Mouse (Mus musculus) liver, embryonic 11.5 days (tissue): ENCODE data around the gene Dnajc17. TPM values are rescaled to one million over a fixed set of nuclear protein-coding genes. Genes with fewer than 3 reads are reported as not detected.

ENCODE experiments used
- ATAC-seq: fragments of 200-750 bp; cut with Nextera tagmentation; replicated peaks from 2 replicates; pipeline ENCODE4 v1.8.0; 2017; ENCODE audit warnings: moderate number of reproducible peaks, mild to moderate bottlenecking, moderate TSS enrichment, moderate library complexity; ENCODE audit not compliant: low FRiP score
- DNase-seq: peaks from one replicate; pipeline ENCODE4 v3.0.0-alpha.2; 2017; ENCODE audit warnings: low spot score
- H3K27ac ChIP-seq: fragments of 300-500 bp; sonication (generic); 2 replicates; pipeline ENCODE4 v1.5.1; 2014; ENCODE audit warnings: mild to moderate bottlenecking, low read depth, low read length, control low read depth
- H3K27me3 ChIP-seq: fragments of 300-500 bp; sonication (generic); replicated peaks from 2 replicates; pipeline ENCODE4 v1.6.1; 2014; ENCODE audit warnings: low read length, mixed read lengths; ENCODE audit not compliant: control insufficient read depth, insufficient read depth
- H3K36me3 ChIP-seq: fragments of 300-500 bp; sonication (generic); 2 replicates; pipeline ENCODE4 v1.6.1; 2014; ENCODE audit warnings: mild to moderate bottlenecking, low read length, moderate library complexity, mixed read lengths; ENCODE audit not compliant: control insufficient read depth, insufficient read depth
- H3K4me1 ChIP-seq: fragments of 300-500 bp; sonication (generic); replicated peaks from 2 replicates; pipeline ENCODE4 v1.6.1; 2014; ENCODE audit warnings: low read length, mixed read lengths; ENCODE audit not compliant: control insufficient read depth, insufficient read depth
- H3K4me2 ChIP-seq: fragments of 300-500 bp; sonication (generic); 2 replicates; pipeline ENCODE4 v1.6.1; 2014; ENCODE audit warnings: mild to moderate bottlenecking, control low read depth, moderate library complexity
- H3K4me3 ChIP-seq: fragments of 300-500 bp; sonication (generic); 2 replicates; pipeline ENCODE4 v1.5.1; 2014; ENCODE audit warnings: low read depth, low read length, control low read depth
- H3K9ac ChIP-seq: fragments of 300-500 bp; sonication (generic); 2 replicates; pipeline ENCODE4 v1.6.1; 2014; ENCODE audit warnings: low read depth, low read length, control low read depth
- H3K9me3 ChIP-seq: fragments of 300-500 bp; sonication (generic); 2 replicates; pipeline ENCODE4 v1.6.1; 2016; ENCODE audit warnings: low read length, inconsistent platforms, mixed read lengths; ENCODE audit not compliant: control insufficient read depth
- WGBS: fragments of 180-500 bp; shearing (Covaris S2); extraction: QIAGEN DNeasy Blood & Tissue Kit; methylation state at CpG from one replicate; pipeline ENCODE4 v1.1.7; 2014; 5-methylcytosine and 5-hydroxymethylcytosine counted together
- polyA plus RNA-seq: library from polyadenylated mRNA; unstranded; fragments of >200 nt; fragmentation: Nextera tagmentation; extraction: Ambion mirVana; gene quantifications from 2 replicates; pipeline ENCODE4 v1.2.1, GENCODE M21; 2014

The Dnajc17 gene
- polyA plus RNA-seq, 1 experiment from 2014 or later: 16.9 TPM

- peak overlapping the region; percentile 78 for H3K9ac ChIP-seq
- peak overlapping the region; percentile 68 for H3K4me2 ChIP-seq
- 20% methylated on average over 6 of the region's 6 CpGs for WGBS
- peak overlapping the region; percentile 76 for H3K4me3 ChIP-seq
- DNase-seq (no peak), ATAC-seq (no peak)
- H3K9me3 ChIP-seq: no peaks in the 10 kb centered on the region
- H3K36me3 ChIP-seq: peaks cover 10% of the 10 kb centered on the region; the same call in 1 of the 2 replicates
- peak overlapping the region; percentile 81 for H3K27ac ChIP-seq
- H3K4me1 ChIP-seq: peaks cover 5% of the 10 kb centered on the region; the same call in 1 of the 2 replicates
- H3K27me3 ChIP-seq: no peaks in the 10 kb centered on the region
These were observed 643 bp downstream of the Dnajc17 start for GRCm38 (mm10) chr2:119207961-119208343.

DNA sequence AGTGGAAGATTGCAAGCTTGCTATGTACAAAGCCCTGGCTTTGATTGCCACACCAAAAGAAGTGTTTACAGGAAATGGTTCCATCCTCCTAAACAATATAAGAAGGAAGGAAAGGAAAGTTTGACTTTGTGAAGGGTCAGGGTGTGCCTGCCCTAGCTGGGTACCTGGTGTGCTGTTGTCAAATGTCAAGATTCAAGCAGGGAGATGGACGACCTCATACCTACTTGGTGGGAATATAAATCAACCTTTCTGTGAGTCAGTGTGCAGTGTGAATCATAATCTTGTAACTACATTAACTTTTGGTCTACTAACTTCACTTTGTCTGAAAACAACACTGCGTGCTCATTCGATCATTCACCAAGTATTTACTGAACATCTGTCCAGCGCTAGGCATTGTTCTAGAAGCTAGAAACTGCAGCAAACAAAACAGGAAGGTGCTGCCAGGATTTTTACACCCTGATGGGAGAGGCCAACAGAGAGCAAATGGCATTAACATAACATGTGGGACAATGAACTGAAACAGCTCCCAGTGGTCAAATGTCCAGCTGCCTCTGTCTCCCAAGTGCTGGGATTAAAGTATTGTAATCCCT is 4.6 kb downstream of the Dnajc17 start:
- H3K4me3 ChIP-seq: no peak overlapping the region
- no peaks in the 10 kb centered on the region for H3K36me3 ChIP-seq
- WGBS: 76% methylated on average over 4 of the region's 4 CpGs
- no peaks in the 10 kb centered on the region for H3K27me3 ChIP-seq
- no peak overlapping the region for H3K9ac ChIP-seq
- no peaks in the 10 kb centered on the region for H3K4me1 ChIP-seq
- H3K27ac ChIP-seq: no peak overlapping the region
- ATAC-seq (no peak), DNase-seq (no peak)
- H3K9me3 ChIP-seq: no peaks in the 10 kb centered on the region
- H3K4me2 ChIP-seq: no peak overlapping the region

- Histone ChIP-seq H3K4me2 (no peak overlapping the region), H3K27ac (no peak overlapping the region), H3K27me3 (no peaks in the 10 kb centered on the region), H3K4me3 (no peak overlapping the region), H3K4me1 (no peaks in the 10 kb centered on the region), H3K36me3 (no peaks in the 10 kb centered on the region), H3K9ac (no peak overlapping the region), H3K9me3 (no peaks in the 10 kb centered on the region)
- ATAC-seq (no peak), DNase-seq (no peak)
- 71% methylated on average over 5 of the region's 5 CpGs for WGBS
These were observed 5.6 kb downstream of the Dnajc17 start for GRCm38 (mm10) chr2:119202914-119203453.

DNA sequence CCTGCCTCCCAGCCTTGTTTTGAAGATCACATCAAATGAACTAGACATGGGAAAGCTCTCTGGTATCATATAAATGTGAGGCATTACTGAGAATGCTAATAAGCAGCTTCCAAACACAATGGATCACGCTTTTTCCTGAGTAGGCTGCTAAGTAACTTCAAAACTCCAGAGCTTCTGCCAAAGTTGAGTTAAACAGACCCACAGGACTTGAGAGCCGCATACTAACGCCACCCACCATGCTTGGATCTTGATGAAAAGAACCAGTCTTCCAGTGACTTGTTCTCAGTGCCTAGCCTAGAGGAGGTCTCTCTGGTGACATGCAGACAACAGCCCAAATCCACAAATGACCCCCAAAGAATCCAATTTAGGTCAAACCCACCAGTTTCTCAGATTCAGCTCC is 9.7 kb downstream of the Dnajc17 start:
- H3K9me3 ChIP-seq: no peaks in the 10 kb centered on the region
- H3K4me1 ChIP-seq: peaks cover 6% of the 10 kb centered on the region; the same call in 1 of the 2 replicates
- H3K4me2 ChIP-seq: no peak overlapping the region
- H3K36me3 ChIP-seq: no peaks in the 10 kb centered on the region
- H3K27me3 ChIP-seq: no peaks in the 10 kb centered on the region
- DNase-seq (no peak), ATAC-seq (no peak)
- H3K9ac ChIP-seq: no peak overlapping the region
- 82% methylated on average over 3 of the region's 3 CpGs for WGBS
- H3K4me3 ChIP-seq: no peak overlapping the region
- H3K27ac ChIP-seq: no peak overlapping the region

DNA sequence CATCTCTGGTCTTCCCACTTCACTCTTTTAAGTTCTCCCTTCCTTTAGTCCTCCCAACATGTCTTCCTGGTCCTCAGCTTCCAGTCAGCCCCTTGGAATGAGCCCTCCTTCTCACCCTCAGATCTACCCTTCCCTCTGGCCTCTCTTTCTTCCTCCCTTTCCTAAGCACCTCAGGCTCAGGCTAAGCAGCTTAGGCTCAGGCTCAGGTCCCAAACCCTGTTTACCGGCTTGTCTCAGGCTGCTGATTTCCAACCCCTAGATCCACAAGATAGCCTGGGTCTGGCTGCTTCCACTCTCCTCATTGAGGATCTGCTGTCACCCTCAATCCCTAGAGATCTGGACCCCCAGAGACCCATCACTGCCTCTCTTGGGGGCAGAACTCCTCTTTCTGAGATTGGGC is 10.5 kb downstream of the Dnajc17 start:
- WGBS: 46% methylated on average over 1 of the region's 1 CpGs
- Histone ChIP-seq H3K4me2 (no peak overlapping the region), H3K9me3 (no peaks in the 10 kb centered on the region), H3K36me3 (no peaks in the 10 kb centered on the region), H3K9ac (no peak overlapping the region), H3K4me1 (peaks cover 6% of the 10 kb centered on the region; the same call in 1 of the 2 replicates), H3K4me3 (no peak overlapping the region), H3K27ac (no peak overlapping the region), H3K27me3 (no peaks in the 10 kb centered on the region)
- no peak for ATAC-seq
- no peak for DNase-seq

DNA sequence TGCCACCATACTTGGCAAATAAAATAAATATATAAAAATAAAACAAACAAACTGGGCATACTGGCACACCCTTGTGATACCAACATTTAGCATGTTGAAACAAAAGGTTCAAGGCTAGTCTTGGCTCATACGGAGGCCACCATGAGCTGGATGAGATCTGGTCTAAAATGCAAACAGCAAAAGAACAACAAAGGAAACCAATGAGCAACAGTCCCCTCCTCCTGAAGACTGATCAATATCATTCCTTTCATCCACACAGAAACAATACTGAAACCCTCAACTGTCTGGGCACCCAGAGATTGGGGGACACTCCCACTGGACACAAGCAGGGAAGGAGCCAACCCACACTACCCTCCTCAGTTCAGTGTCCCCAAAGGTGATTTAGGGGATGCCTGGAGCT is 11.1 kb downstream of the Dnajc17 start:
- 73% methylated on average over 1 of the region's 1 CpGs for WGBS
- H3K4me1 ChIP-seq: peaks cover 6% of the 10 kb centered on the region; the same call in 1 of the 2 replicates
- no peak overlapping the region; the same call in 1 of the 2 replicates for H3K27ac ChIP-seq
- H3K27me3 ChIP-seq: no peaks in the 10 kb centered on the region
- ATAC-seq: no peak
- no peaks in the 10 kb centered on the region for H3K36me3 ChIP-seq
- no peak overlapping the region for H3K4me2 ChIP-seq
- H3K9ac ChIP-seq: no peak overlapping the region
- H3K4me3 ChIP-seq: no peak overlapping the region
- H3K9me3 ChIP-seq: no peaks in the 10 kb centered on the region
- no peak for DNase-seq

- DNase-seq: no peak
- WGBS: 46% methylated on average over 4 of the region's 4 CpGs
- H3K27ac ChIP-seq: no peak overlapping the region
- no peak overlapping the region for H3K4me2 ChIP-seq
- no peaks in the 10 kb centered on the region for H3K9me3 ChIP-seq
- peaks cover 6% of the 10 kb centered on the region; the same call in 1 of the 2 replicates for H3K4me1 ChIP-seq
- no peak overlapping the region for H3K9ac ChIP-seq
- no peak for ATAC-seq
- no peaks in the 10 kb centered on the region for H3K27me3 ChIP-seq
- no peak overlapping the region for H3K4me3 ChIP-seq
- H3K36me3 ChIP-seq: no peaks in the 10 kb centered on the region
These were observed 12.1 kb downstream of the Dnajc17 start for GRCm38 (mm10) chr2:119196316-119197108.

DNA sequence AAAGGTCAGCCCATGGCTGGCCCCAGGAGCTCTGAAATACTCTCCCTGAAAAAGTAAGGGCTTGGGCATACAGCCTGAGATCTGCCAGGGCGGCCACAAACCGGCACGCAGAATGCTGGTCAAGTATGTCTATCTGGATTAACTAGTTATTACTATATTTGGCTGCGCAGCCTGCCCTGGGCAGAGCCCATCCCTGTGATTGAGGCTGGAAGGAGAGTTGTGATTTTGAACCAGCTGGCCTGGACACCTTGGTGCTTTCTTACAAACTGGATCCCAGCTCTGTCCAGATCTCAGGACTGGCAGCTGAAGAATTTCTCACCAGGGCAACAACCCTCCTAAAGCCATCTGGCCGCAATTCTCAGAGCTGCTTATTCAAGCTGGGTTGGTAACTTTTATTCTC is 14.5 kb downstream of the Dnajc17 start:
- Histone ChIP-seq H3K27ac (no peak overlapping the region), H3K4me3 (no peak overlapping the region), H3K36me3 (no peaks in the 10 kb centered on the region), H3K27me3 (no peaks in the 10 kb centered on the region), H3K9me3 (no peaks in the 10 kb centered on the region), H3K9ac (no peak overlapping the region), H3K4me1 (peaks cover 8% of the 10 kb centered on the region), H3K4me2 (no peak overlapping the region)
- DNase-seq (no peak), ATAC-seq (no peak)
- WGBS: 80% methylated on average over 5 of the region's 5 CpGs
